Mouse (Mus musculus): ENCODE data around the gene Serpinb9b. TPM values are rescaled to one million over a fixed set of nuclear protein-coding genes. Genes with fewer than 3 reads are reported as not detected.

The Serpinb9b gene
- 0.15 TPM for polyA plus RNA-seq (2014; fragmentation: Illumina TruSeq; extraction: RNeasy Lipid Tissue Mini Kit (QIAGEN cat#74804); ENCODE audit: low read depth, low replicate concordance)

DNA sequence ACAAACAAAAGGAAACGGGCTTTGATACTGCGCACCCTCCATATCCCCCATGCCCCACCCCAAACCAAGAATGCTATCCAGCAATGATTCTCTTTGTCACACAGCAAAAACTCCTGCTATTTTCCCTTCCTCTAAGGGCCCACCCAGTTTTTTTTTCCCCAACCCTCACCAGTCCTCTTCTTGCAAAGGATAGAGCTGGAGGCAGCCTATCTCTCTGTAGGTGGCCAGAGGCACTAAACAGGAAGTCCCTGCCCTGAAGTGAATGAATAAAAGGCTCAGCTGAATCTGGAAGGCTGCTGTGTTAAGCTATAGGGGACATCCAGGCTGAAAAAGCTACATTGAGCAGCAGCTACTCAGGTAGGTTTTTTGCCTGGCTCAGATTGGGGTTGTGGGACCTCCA is at the start of gene Serpinb9b:
Gene Serpinb9b, plus strand, starts transcription at position 173 of the 400 bp plus-strand sequence.

DNA sequence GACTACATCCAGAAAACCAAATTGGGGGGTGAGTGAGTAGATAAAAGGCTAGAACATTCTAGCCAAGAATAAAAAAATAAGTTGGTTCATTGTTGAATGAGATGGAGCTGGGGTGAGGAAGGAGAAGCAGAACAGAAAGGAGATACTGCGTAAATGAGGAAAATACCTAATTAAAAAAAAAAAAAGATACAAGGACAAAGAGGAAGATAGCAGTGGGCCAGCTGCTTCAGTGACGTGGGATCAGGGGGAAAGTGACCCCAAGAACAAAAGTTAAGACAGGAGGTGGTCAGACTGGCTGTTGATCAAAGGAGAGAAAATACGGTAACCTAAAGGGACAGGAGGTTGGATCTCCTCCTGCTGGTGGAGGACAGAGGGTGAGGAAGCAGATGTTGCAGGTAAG is 24.3 kb upstream of the Serpinb9b start, which contains the start of gene Serpinb9:
Gene Serpinb9, plus strand, starts transcription at position 301 of the 400 bp plus-strand sequence.

GRCm38 (mm10) chr13:33078056-33078705 is 51.0 kb downstream of the Serpinb9b start, which contains the start of gene Serpinb1b:
Gene Serpinb1b, plus strand, starts transcription at chr13:33078575.

Other genes with a start within 250 kb of the Serpinb9b start
- 0.21 TPM for gene Mylk4, start 243.5 kb upstream of the Serpinb9b start, polyA plus RNA-seq (2014; fragmentation: Illumina TruSeq; extraction: RNeasy Lipid Tissue Mini Kit (QIAGEN cat#74804); ENCODE audit: low read depth, low replicate concordance)
- 22.4 TPM for gene Wrnip1, start 225.4 kb upstream of the Serpinb9b start, polyA plus RNA-seq (2014; fragmentation: Illumina TruSeq; extraction: RNeasy Lipid Tissue Mini Kit (QIAGEN cat#74804); ENCODE audit: low read depth, low replicate concordance)
- 1.3 TPM for gene D930007J09Rik, start 224.6 kb upstream of the Serpinb9b start, polyA plus RNA-seq (2014; fragmentation: Illumina TruSeq; extraction: RNeasy Lipid Tissue Mini Kit (QIAGEN cat#74804); ENCODE audit: low read depth, low replicate concordance)
- 7.8 TPM for gene Serpinb1a, start 176.2 kb upstream of the Serpinb9b start, polyA plus RNA-seq (2014; fragmentation: Illumina TruSeq; extraction: RNeasy Lipid Tissue Mini Kit (QIAGEN cat#74804); ENCODE audit: low read depth, low replicate concordance)
- not detected for gene Serpinb1c, start 129.2 kb upstream of the Serpinb9b start, polyA plus RNA-seq (2014; fragmentation: Illumina TruSeq; extraction: RNeasy Lipid Tissue Mini Kit (QIAGEN cat#74804); ENCODE audit: low read depth, low replicate concordance)
- gene Serpinb6b, start 62.2 kb upstream of the Serpinb9b start, polyA plus RNA-seq (2014; fragmentation: Illumina TruSeq; extraction: RNeasy Lipid Tissue Mini Kit (QIAGEN cat#74804); ENCODE audit: low read depth, low replicate concordance): 16.3 TPM
- 26.2 TPM for gene Serpinb9, start 24.2 kb upstream of the Serpinb9b start, polyA plus RNA-seq (2014; fragmentation: Illumina TruSeq; extraction: RNeasy Lipid Tissue Mini Kit (QIAGEN cat#74804); ENCODE audit: low read depth, low replicate concordance)
- gene Serpinb1b, start 51.2 kb downstream of the Serpinb9b start, polyA plus RNA-seq (2014; fragmentation: Illumina TruSeq; extraction: RNeasy Lipid Tissue Mini Kit (QIAGEN cat#74804); ENCODE audit: low read depth, low replicate concordance): 1.6 TPM
- gene Serpinb9c, start 132.3 kb downstream of the Serpinb9b start, polyA plus RNA-seq (2014; fragmentation: Illumina TruSeq; extraction: RNeasy Lipid Tissue Mini Kit (QIAGEN cat#74804); ENCODE audit: low read depth, low replicate concordance): not detected
- gene Serpinb9d, start 165.5 kb downstream of the Serpinb9b start, polyA plus RNA-seq (2014; fragmentation: Illumina TruSeq; extraction: RNeasy Lipid Tissue Mini Kit (QIAGEN cat#74804); ENCODE audit: low read depth, low replicate concordance): not detected
- not detected for gene Serpinb9e, start 222.2 kb downstream of the Serpinb9b start, polyA plus RNA-seq (2014; fragmentation: Illumina TruSeq; extraction: RNeasy Lipid Tissue Mini Kit (QIAGEN cat#74804); ENCODE audit: low read depth, low replicate concordance)